Mouse (Mus musculus): ENCODE data around the gene Stac3.

GRCm38 (mm10) chr10:127490160-127491127 is 11.0 kb upstream of the Stac3 start:
- no peak for TF ChIP-seq CTCF (IDR thresholded peaks at IDR 0.05; ENCODE audit: low read depth, low read length)
- no peak for TF ChIP-seq POLR2A (IDR thresholded peaks at IDR 0.05; ENCODE audit: extremely low read depth, insufficient read depth, low read length)

All from liver, adult 2 months (tissue).